Mouse (Mus musculus) C2C12 (cell line): ENCODE measurements around the gene Gm49322. TPM values are rescaled to one million over a fixed set of nuclear protein-coding genes. Genes with fewer than 3 reads are reported as not detected.
A peak's percentile ranks its signal among the peaks of the same experiment; 100 is the strongest.

Experiments used
- H3K27me3 ChIP-seq: one replicate; pipeline ENCODE4 v1.6.1; 2011; ENCODE audit not compliant: control insufficient read depth, insufficient read depth, insufficient read length
- H3K36me3 ChIP-seq: one replicate; pipeline ENCODE4 v1.6.1; 2011; ENCODE audit not compliant: control insufficient read depth, insufficient read depth
- H3K4me3 ChIP-seq: one replicate; pipeline ENCODE4 v1.5.1; 2011; ENCODE audit warnings: mild to moderate bottlenecking, control low read depth; ENCODE audit not compliant: poor library complexity, insufficient read depth, severe bottlenecking
- H3K79me2 ChIP-seq: one replicate; pipeline ENCODE4 v1.6.1; 2011; ENCODE audit not compliant: control insufficient read depth, insufficient read depth
- H3K79me3 ChIP-seq: one replicate; pipeline ENCODE4 v1.6.1; 2011; ENCODE audit warnings: low read depth, control low read depth
- H3ac ChIP-seq: one replicate; pipeline ENCODE3; 2011; ENCODE audit warnings: low read depth; ENCODE audit not compliant: control insufficient read depth, insufficient read length
- CEBPB ChIP-seq: IDR thresholded peaks from one replicate; pipeline ENCODE4 v1.6.1; 2011; ENCODE audit warnings: low read depth, mild to moderate bottlenecking, control low read depth, moderate library complexity
- CTCF ChIP-seq: IDR thresholded peaks from one replicate; pipeline ENCODE4 v1.5.1; 2011; ENCODE audit not compliant: control insufficient read depth, insufficient read depth, insufficient read length
- FOSL1 ChIP-seq: IDR thresholded peaks from one replicate; pipeline ENCODE4 v1.8.0; 2011; ENCODE audit warnings: mild to moderate bottlenecking, low read length; ENCODE audit not compliant: poor library complexity, insufficient read depth, severe bottlenecking
- MAX ChIP-seq: IDR thresholded peaks from one replicate; pipeline ENCODE4 v1.6.1; 2011; ENCODE audit warnings: mild to moderate bottlenecking, control low read depth
- MYOD1 ChIP-seq: IDR thresholded peaks from one replicate; pipeline ENCODE4 v1.6.1; 2011; ENCODE audit warnings: low read depth; ENCODE audit not compliant: control insufficient read depth, insufficient read length
- MYOG ChIP-seq: IDR thresholded peaks from one replicate; pipeline ENCODE4 v1.6.1; 2011; ENCODE audit not compliant: control insufficient read depth, insufficient read length; ENCODE audit errors: extremely low read depth
- USF1 ChIP-seq: IDR thresholded peaks from one replicate; pipeline ENCODE4 v1.6.1; 2011; ENCODE audit warnings: low read depth, mild to moderate bottlenecking, control low read depth, moderate library complexity
- polyA plus RNA-seq: library from polyadenylated mRNA; unstranded; fragments of >200 nt; fragmentation: generic; extraction: Trizol; gene quantifications from one replicate; pipeline ENCODE4 v1.2.1, GENCODE M21; 2012; ENCODE audit warnings: missing spikeins

The Gm49322 gene
- polyA plus RNA-seq, 1 experiment, result 1.0 TPM

- Histone ChIP-seq H3K36me3 (peaks cover 7% of the 10 kb centered on the region), H3K79me3 (peaks cover 40% of the 10 kb centered on the region), H3K4me3 (peak within 1 kb of the TSS; percentile 87), H3ac (peak within 1 kb of the TSS; percentile 98), H3K27me3 (no peaks in the 10 kb centered on the region), H3K79me2 (peaks cover 46% of the 10 kb centered on the region)
- TF ChIP-seq USF1 (peak; percentile 75), MAX (peak; percentile 99), CEBPB (no peak)
These were observed 28.4 kb upstream of the Gm49322 start, which contains the start of gene Klf16 for GRCm38 (mm10) chr10:80577195-80578130. TSS of gene Klf16 (minus strand) at chr10:80577321.

- no peak for TF ChIP-seq FOSL1
- TF ChIP-seq CTCF, result peak; percentile 96
- TF ChIP-seq MAX, result peak; percentile 54
- Histone ChIP-seq H3ac (peak overlapping the region; percentile 68), H3K79me3 (peaks cover 32% of the 10 kb centered on the region), H3K36me3 (peaks cover 8% of the 10 kb centered on the region), H3K4me3 (peak overlapping the region; percentile 87), H3K27me3 (no peaks in the 10 kb centered on the region), H3K79me2 (peaks cover 38% of the 10 kb centered on the region)
These were observed 27.6 kb upstream of the Gm49322 start for GRCm38 (mm10) chr10:80578131-80578750.

- Histone ChIP-seq H3ac (peak overlapping the region; percentile 46), H3K36me3 (peaks cover 14% of the 10 kb centered on the region), H3K79me3 (peaks cover 26% of the 10 kb centered on the region), H3K27me3 (no peaks in the 10 kb centered on the region), H3K4me3 (no peak overlapping the region), H3K79me2 (peaks cover 32% of the 10 kb centered on the region)
- TF ChIP-seq USF1 (no peak), CTCF (peak; percentile 69)
These were observed 26.9 kb upstream of the Gm49322 start for GRCm38 (mm10) chr10:80578911-80579310.

GRCm38 (mm10) chr10:80583047-80583446 is 22.8 kb upstream of the Gm49322 start:
- peaks cover 3% of the 10 kb centered on the region for H3K79me3 ChIP-seq
- no peaks in the 10 kb centered on the region for H3K27me3 ChIP-seq
- H3K4me3 ChIP-seq, result no peak overlapping the region
- no peak overlapping the region for H3ac ChIP-seq
- peaks cover 22% of the 10 kb centered on the region for H3K79me2 ChIP-seq
- H3K36me3 ChIP-seq, result peaks cover 13% of the 10 kb centered on the region
- TF ChIP-seq CTCF (no peak), CEBPB (no peak), MYOG (no peak), FOSL1 (no peak), USF1 (no peak), MYOD1 (no peak)

GRCm38 (mm10) chr10:80584045-80584488 is 21.8 kb upstream of the Gm49322 start:
- Histone ChIP-seq H3K79me3 (peaks cover 12% of the 10 kb centered on the region), H3K4me3 (no peak overlapping the region), H3K27me3 (no peaks in the 10 kb centered on the region), H3ac (no peak overlapping the region), H3K79me2 (peaks cover 32% of the 10 kb centered on the region), H3K36me3 (peaks cover 13% of the 10 kb centered on the region)
- TF ChIP-seq MAX (no peak), USF1 (no peak), CTCF (no peak), CEBPB (no peak), MYOD1 (no peak), MYOG (no peak), FOSL1 (no peak)
